Mouse (Mus musculus) kidney, postnatal 10 days (tissue): ENCODE measurements at regions not wholly inside any gene's neighbourhood (a gene's known extent, or its start where the extent isn't known, plus 50 kb on each side); places are given as distances from the start of the nearest gene placed in this dataset.

Experiments
- DNase-seq: peaks from one replicate; pipeline ENCODE4 v3.0.0; 2021; ENCODE audit warnings: mixed read lengths

DNA sequence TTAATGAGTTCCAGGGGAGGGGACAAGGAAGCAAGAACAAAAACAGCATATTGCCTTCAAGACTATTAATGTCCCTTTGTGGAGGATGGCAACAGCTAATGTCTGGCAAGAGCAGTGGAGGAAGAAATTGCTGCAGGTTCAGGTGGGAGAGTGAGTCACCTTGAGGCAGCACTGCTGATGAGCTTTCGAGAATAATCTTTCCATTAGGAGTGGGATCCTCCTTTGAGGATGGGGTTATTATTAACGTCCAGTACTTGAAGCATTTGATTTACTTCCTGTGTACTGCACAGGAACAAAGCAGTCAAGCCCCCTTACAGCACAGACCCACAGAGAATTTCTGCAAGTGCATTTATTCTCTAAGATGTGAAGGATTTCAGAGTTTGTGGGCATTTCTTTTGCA, 671.2 kb upstream of the Stxbp6 start:
- DNase-seq: no peak

DNA sequence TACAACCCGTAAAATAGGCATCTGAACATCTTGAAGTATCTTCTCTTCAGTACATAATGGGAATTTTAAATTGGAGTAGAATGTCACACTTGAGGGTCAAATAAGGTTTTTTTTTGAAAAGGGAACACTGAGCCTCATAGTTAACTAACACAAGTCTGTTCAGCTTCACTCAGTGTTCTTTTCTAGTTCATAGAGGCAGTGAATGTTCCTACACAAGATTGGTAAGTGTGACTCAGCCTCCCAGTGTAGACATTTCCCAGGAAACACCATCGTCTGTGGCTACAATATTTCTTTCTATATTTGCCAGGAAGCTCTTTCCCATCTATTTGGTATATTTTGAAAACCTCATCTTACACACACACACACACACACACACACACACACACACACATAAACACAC, 670.1 kb upstream of the Stxbp6 start:
- no peak for DNase-seq

DNA sequence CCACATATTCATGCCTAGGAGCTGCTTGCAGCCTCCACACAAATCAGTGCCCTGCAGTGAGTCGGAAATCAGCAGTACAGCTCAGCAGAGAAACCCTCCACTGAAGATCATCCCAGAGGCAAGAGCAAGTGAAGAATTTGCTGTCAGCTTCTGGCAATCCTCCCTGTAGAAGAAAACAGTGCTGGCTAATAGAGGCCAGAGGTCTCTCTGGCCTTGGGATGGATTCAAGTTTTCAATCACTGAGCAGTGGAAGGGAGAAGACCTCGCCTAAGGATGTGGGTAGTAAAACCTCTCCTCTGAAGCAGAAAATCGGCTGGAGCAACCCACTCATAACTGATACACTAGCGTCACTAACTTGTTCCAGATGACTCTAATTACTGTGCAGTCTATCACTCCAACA, 659.2 kb upstream of the Stxbp6 start:
- DNase-seq: peak; percentile 44

DNA sequence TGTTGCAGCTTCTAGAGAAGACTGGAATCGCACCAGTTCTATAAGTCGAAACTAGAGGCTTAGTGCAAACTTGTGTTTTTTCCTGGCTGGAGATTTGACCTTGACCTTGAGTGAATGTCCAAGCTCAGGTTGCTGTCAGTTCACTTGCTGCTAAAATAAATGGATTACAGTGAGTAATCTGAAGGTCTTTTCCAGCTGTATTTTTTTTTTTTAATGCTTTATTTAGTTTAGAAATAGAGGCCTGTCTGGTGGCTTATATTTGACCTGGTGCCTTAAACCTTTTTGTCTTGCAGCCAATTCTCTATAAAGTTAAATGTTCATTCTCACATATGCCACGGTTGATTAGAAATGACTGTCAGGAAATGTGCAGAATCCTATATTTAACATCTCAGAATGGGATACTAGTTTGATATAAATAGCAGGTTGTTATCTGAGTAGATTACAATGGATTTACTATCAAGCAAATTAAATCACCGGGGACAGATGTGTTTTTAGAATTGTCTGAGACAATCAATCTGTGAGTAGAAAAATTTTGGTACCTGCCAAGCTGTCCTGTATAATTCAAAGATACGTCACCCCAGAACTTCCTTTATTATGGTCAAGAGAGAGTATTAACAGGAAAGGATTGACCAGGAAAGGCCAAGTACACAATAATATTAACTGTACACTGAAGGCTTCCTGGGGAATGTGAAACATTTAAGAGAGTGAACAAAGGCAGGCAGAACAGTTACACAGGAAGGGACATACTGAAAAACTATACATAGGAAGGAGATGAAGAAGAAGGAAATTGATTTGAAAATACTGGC, 650.3 kb upstream of the Stxbp6 start:
- no peak for DNase-seq

- no peak for DNase-seq
Observed at GRCm38 (mm10) chr12:45711351-45711750, 636.8 kb upstream of the Stxbp6 start.

DNA sequence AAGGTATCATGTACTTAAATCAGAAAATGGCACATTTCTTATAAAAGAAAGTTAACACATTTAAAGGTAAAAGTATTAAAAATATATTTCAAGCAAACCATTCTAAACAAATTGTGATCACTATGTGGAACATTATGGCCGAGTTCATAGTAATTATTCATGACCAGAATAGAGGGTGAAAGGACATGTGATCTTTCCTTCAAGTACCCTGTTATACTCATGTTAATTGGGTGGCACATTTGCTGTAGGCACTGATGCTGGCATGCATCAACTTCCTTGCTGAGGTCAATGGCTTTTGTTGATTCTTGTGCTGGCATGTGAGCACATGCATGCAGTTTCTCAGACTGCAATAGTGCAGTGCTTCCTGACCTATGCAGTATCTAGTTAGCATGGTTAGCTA, 636.3 kb upstream of the Stxbp6 start:
- no peak for DNase-seq

GRCm38 (mm10) chr12:45689291-45689690, 614.8 kb upstream of the Stxbp6 start:
- DNase-seq: peak; percentile 56

GRCm38 (mm10) chr12:45686765-45687164, 612.3 kb upstream of the Stxbp6 start:
- no peak for DNase-seq

DNA sequence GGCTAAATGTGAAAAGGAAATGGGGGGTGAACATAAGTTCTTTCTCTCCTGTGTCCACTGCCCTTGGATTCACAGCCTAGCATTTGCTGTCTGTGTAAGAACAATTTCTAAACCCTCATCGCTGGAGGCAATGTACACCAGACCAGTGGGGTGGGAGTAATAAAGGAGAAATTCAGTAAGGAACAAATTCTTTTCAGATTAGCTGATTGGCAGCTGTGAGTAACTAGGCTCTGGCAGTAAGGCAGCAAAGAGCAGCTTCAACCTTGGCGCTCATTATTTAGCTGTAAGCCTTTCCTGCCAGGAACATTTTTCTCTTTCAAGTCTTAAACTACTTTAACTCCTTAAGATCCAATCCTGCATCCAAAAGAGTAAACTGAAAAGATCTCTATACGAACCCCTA, 597.9 kb upstream of the Stxbp6 start:
- no peak for DNase-seq

DNA sequence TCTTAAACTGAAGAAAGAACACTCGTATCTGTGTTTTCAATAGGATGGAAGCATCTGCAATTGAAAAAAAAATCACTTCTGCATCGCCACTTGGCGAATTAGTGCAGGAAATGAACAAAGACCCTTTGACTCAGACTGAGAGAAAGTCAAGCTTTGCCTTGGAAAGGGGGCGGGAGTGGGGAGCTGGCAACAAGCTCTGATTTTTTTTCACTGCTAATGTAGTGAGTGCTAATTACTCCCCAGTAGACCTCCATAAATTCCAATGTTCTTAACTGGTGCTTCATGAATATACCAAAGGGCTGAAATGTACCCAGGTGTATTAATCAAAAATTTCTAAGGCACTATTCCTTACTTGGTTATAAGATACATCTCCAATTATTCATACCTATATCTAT, 597.0 kb upstream of the Stxbp6 start:
- peak; percentile 11 for DNase-seq

- DNase-seq: no peak
Observed at GRCm38 (mm10) chr12:45670874-45671553, 596.5 kb upstream of the Stxbp6 start.

DNA sequence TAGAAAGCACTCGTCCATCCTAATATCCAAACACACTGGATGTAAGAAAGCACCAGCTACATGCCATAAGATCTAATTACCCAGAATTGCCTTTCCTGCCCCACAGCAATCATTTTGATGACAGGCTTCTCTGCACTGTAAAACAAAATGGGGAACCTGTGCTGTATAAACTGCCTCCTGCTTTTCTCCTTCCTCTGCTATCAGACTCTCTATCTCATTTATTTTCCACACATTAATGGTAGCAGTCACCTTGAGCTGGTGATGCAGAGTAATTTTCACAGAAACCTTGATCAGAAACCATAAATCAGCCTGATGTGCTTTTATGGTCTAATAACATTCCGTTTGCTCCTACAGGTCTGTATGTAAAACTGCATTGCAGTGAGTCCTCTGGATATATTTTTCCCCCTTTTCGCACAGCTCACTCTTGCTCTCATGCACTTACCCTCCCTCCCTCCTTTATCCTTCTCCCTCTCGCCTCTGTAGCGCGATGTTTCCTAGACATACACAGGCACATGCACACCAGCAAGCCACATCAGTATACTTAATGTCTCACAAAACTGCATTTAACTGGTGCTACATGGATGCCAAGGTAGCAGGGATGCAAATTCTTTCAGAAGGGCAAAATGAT, 595.9 kb upstream of the Stxbp6 start:
- DNase-seq: no peak

- no peak for DNase-seq
Observed at GRCm38 (mm10) chr12:45659612-45660011, 585.1 kb upstream of the Stxbp6 start.

- no peak for DNase-seq
Observed at GRCm38 (mm10) chr12:45656574-45656973, 582.1 kb upstream of the Stxbp6 start.

DNA sequence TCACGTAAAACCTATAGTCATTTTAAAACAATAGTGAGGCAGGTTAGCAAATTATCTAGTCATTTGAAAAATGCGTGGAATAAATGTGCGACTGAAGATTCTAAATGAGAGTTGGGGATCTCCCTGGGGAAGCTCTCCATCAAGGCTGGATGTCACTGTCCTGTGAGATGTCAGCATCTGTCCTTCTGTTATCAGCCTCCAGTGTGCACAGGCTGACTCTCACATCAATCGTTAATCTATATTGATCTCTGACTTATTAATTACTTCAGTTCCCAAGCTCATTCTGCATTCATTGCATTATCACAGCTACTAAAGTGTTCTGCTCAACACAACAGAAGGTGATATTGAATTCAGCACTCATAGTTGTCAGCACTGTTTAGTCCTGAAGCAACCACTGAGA, 574.1 kb upstream of the Stxbp6 start:
- no peak for DNase-seq

- DNase-seq: no peak
Observed at GRCm38 (mm10) chr12:45644180-45644579, 569.7 kb upstream of the Stxbp6 start.

- no peak for DNase-seq
Observed at GRCm38 (mm10) chr12:45622830-45623229, 548.3 kb upstream of the Stxbp6 start.

GRCm38 (mm10) chr12:45620056-45620455, 545.5 kb upstream of the Stxbp6 start:
- no peak for DNase-seq

DNA sequence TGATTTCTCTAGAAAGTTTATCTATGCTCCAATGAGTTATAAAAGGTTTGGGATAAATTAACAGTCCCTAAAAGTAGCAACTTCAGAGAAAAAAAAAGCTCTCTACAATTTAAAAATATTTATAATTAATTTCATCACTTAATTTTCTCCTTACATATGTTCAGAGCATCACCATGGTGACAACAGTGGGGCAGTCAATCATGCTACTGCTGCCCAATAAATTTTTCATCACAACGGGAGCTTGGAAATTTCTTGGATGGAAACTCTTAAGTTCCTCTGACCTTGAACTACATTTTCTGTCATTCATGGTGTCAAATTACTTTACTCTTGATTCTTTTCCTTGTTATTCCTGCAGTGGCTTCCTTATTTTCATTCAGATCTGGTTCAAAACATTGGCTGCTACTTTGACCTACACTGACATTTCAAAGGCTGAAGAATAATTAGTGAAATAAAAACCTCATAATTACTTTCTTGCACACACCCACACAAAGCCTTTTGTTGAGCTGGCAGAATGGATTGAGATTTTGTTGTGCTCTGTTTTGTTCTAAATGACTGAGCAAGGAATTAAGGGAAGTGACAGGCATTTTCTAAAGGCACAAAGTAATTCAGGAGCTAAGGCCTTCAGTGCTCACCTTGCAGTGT, 540.1 kb upstream of the Stxbp6 start:
- no peak for DNase-seq

DNA sequence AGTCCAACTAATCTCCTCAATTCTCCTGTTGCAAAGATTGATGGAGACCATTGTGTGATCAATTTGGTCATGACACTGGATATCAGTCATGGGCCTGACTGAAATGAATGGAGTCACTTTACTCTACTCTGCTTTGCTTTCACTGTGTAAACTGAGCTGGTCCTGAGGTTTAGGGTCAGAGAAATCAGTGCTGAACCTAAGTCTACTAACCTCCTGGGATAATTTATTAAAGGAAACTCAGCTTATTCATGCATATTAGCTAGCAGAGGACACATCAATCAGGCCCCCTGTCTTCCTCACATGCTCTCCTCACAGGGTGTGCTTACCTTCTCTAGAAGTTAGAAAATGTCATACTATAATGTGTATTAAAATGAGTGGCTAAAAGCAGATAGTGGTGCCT, 539.6 kb upstream of the Stxbp6 start:
- no peak for DNase-seq

GRCm38 (mm10) chr12:45599443-45599842, 524.9 kb upstream of the Stxbp6 start:
- DNase-seq: no peak

GRCm38 (mm10) chr12:45597904-45598570, 523.5 kb upstream of the Stxbp6 start:
- peak; percentile 51 for DNase-seq

GRCm38 (mm10) chr12:45594689-45595088, 520.2 kb upstream of the Stxbp6 start:
- no peak for DNase-seq
